Mouse (Mus musculus): Measurements from ENCODE around the gene Erc2.

- TF ChIP-seq TCF3 (IDR thresholded peaks at IDR 0.05; ENCODE audit: insufficient read length, low read depth) = no peak
- TF ChIP-seq POLR2A (IDR thresholded peaks at IDR 0.05; ENCODE audit: insufficient read length, low read depth) = no peak
- no peak for TF ChIP-seq TCF12 (IDR thresholded peaks at IDR 0.05; ENCODE audit: insufficient read depth, poor library complexity, severe bottlenecking)
- no peak for TF ChIP-seq MYOG (IDR thresholded peaks at IDR 0.05; ENCODE audit: control insufficient read depth in 1 of 3, insufficient read depth in 1 of 3, insufficient read length in 2 of 3, low read depth in 2 of 3)
- TF ChIP-seq E2F4 (IDR thresholded peaks at IDR 0.05; ENCODE audit: insufficient read depth) = no peak
- no peak for TF ChIP-seq CEBPB (IDR thresholded peaks at IDR 0.05; ENCODE audit: insufficient read depth, poor library complexity, severe bottlenecking)
Measured at GRCm38 (mm10) chr14:28359502-28359901, 737.3 kb downstream of the Erc2 start.
